Mouse (Mus musculus) hindbrain, embryonic 13.5 days (tissue): ENCODE measurements around the gene Cdk20. TPM values are rescaled to one million over a fixed set of nuclear protein-coding genes. Genes with fewer than 3 reads are reported as not detected.

Experiments used
- ATAC-seq: fragments of 200-750 bp; cut with Nextera tagmentation; 2 replicates; pipeline ENCODE4 v1.8.0; 2017; ENCODE audit warnings: moderate TSS enrichment; ENCODE audit not compliant: low FRiP score
- H3K27ac ChIP-seq: fragments of 300-500 bp; sonication (generic); 2 replicates; pipeline ENCODE4 v1.5.1; 2015; ENCODE audit warnings: inconsistent platforms, mild to moderate bottlenecking, moderate library complexity
- H3K27me3 ChIP-seq: fragments of 300-500 bp; sonication (generic); 2 replicates; pipeline ENCODE4 v1.6.1; 2015; ENCODE audit warnings: mild to moderate bottlenecking, inconsistent platforms
- H3K36me3 ChIP-seq: fragments of 300-500 bp; sonication (generic); 2 replicates; pipeline ENCODE4 v1.6.1; 2015; ENCODE audit warnings: mild to moderate bottlenecking, inconsistent platforms
- H3K4me1 ChIP-seq: fragments of 300-500 bp; sonication (generic); replicated peaks from 2 replicates; pipeline ENCODE4 v1.6.1; 2015; ENCODE audit warnings: inconsistent platforms
- H3K4me2 ChIP-seq: fragments of 300-500 bp; sonication (generic); 2 replicates; pipeline ENCODE4 v1.6.1; 2015; ENCODE audit warnings: inconsistent platforms, mild to moderate bottlenecking, moderate library complexity
- H3K4me3 ChIP-seq: fragments of 300-500 bp; sonication (generic); 2 replicates; pipeline ENCODE4 v1.5.1; 2015; ENCODE audit warnings: mild to moderate bottlenecking, inconsistent platforms
- H3K9ac ChIP-seq: fragments of 300-500 bp; sonication (generic); 2 replicates; pipeline ENCODE4 v1.6.1; 2015; ENCODE audit warnings: mild to moderate bottlenecking, inconsistent platforms
- H3K9me3 ChIP-seq: fragments of 300-500 bp; sonication (generic); 2 replicates; pipeline ENCODE4 v1.6.1; 2016; ENCODE audit warnings: inconsistent platforms
- WGBS: fragments of 180-500 bp; shearing (Covaris S2); methylation state at CpG from one replicate; pipeline ENCODE4 v1.1.7; 2015; 5-methylcytosine and 5-hydroxymethylcytosine counted together
- polyA plus RNA-seq: library from polyadenylated mRNA; unstranded; fragments of >200 nt; fragmentation: Nextera tagmentation; extraction: Ambion mirVana; gene quantifications from 2 replicates; pipeline ENCODE4 v1.2.1, GENCODE M21; 2015

The Cdk20 gene
- polyA plus RNA-seq, 1 experiment from 2014 or later: 16.6 TPM

GRCm38 (mm10) chr13:64405550-64405949 is 26.6 kb upstream of the Cdk20 start:
- H3K27ac ChIP-seq: no peak overlapping the region
- H3K9me3 ChIP-seq: no peaks in the 10 kb centered on the region
- no peak overlapping the region for H3K4me2 ChIP-seq
- H3K9ac ChIP-seq: no peak overlapping the region
- no peaks in the 10 kb centered on the region for H3K36me3 ChIP-seq
- 89% methylated on average over 6 of the region's 6 CpGs for WGBS
- H3K4me1 ChIP-seq: no peaks in the 10 kb centered on the region
- no peak for ATAC-seq
- H3K27me3 ChIP-seq: no peaks in the 10 kb centered on the region
- no peak overlapping the region for H3K4me3 ChIP-seq

DNA sequence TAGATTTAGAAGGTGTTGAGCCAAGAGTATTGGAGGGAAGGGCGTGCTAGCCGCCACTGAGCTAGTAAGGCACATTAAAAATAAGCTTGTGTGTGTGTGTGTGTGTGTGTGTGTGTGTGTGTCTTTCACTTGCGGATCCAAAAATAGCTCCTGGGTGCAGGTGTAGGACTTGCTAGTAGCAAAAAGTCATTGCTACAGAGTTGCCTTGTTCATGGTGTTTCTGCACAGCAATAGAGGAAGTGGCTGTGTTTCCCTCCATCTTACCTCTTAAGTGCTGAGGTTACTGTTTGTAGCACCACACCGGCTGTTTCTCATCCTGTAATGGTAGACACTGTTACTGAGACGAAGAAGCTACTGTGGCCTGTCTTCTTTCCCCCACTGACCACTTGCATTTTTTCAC is 24.1 kb upstream of the Cdk20 start:
- H3K4me1 ChIP-seq: no peaks in the 10 kb centered on the region
- H3K9me3 ChIP-seq: no peaks in the 10 kb centered on the region
- WGBS: 90% methylated on average over 5 of the region's 5 CpGs
- H3K9ac ChIP-seq: no peak overlapping the region
- H3K27ac ChIP-seq: no peak overlapping the region
- H3K36me3 ChIP-seq: no peaks in the 10 kb centered on the region
- no peak overlapping the region for H3K4me2 ChIP-seq
- no peak for ATAC-seq
- no peak overlapping the region for H3K4me3 ChIP-seq
- no peaks in the 10 kb centered on the region for H3K27me3 ChIP-seq

DNA sequence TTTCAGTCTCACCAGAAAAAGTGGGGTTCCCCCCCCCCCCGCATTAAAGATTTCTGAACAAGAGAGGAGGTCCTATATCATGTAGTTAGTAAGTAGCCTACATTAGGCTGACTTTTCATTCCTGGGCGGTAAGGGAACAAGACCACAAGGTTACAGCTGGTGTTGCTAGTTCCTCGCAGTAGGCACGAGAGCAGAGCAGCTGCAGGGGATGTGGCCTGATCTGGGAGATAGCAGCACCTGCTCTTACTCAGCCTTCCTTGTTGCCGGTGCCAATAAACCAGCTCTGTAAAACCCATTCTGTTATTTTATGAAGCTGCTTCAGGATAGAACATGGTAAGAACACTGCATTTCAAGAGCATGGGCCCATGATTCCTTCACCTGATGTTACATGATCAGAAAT is 21.5 kb upstream of the Cdk20 start:
- ATAC-seq: no peak
- Histone ChIP-seq H3K36me3 (no peaks in the 10 kb centered on the region), H3K27ac (no peak overlapping the region), H3K4me2 (no peak overlapping the region), H3K9me3 (no peaks in the 10 kb centered on the region), H3K4me1 (no peaks in the 10 kb centered on the region), H3K27me3 (no peaks in the 10 kb centered on the region), H3K9ac (no peak overlapping the region), H3K4me3 (no peak overlapping the region)
- 84% methylated on average over 5 of the region's 5 CpGs for WGBS

DNA sequence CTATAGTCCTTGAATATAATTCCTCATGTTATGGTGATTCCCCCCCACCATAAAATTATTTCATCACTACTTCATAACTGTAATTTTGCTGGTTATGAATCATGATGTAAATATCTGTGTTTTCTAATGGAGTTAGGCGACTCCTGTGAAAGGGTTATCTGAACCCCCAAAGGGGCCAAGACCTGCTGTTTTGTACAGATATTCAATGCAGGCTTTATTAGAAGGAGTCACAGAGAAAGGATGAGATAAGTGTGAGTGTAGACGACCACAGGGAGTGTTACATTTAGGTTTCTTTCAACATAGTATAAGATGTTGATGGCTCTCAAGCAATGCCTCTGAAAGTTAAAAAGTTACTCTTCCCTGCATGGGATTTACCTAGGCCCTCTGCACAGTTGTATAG is 20.8 kb upstream of the Cdk20 start:
- Histone ChIP-seq H3K4me1 (no peaks in the 10 kb centered on the region), H3K36me3 (no peaks in the 10 kb centered on the region)
- no peak for ATAC-seq

GRCm38 (mm10) chr13:64412752-64413257 is 19.3 kb upstream of the Cdk20 start:
- H3K36me3 ChIP-seq: no peaks in the 10 kb centered on the region
- no peaks in the 10 kb centered on the region for H3K4me1 ChIP-seq
- H3K27ac ChIP-seq: no peak overlapping the region
- no peak for ATAC-seq
- no peak overlapping the region for H3K4me3 ChIP-seq
- H3K9me3 ChIP-seq: no peaks in the 10 kb centered on the region
- H3K4me2 ChIP-seq: no peak overlapping the region
- no peaks in the 10 kb centered on the region for H3K27me3 ChIP-seq
- no peak overlapping the region for H3K9ac ChIP-seq
- 86% methylated on average over 2 of the region's 2 CpGs for WGBS

More for the DNA sequence above, 20.8 kb upstream of the Cdk20 start:
- no peak overlapping the region for H3K4me2 ChIP-seq
- H3K4me3 ChIP-seq: no peak overlapping the region
- no peaks in the 10 kb centered on the region for H3K27me3 ChIP-seq
- H3K9me3 ChIP-seq: no peaks in the 10 kb centered on the region
- no peak overlapping the region for H3K9ac ChIP-seq
- WGBS: 86% methylated on average over 2 of the region's 2 CpGs
- H3K27ac ChIP-seq: no peak overlapping the region

DNA sequence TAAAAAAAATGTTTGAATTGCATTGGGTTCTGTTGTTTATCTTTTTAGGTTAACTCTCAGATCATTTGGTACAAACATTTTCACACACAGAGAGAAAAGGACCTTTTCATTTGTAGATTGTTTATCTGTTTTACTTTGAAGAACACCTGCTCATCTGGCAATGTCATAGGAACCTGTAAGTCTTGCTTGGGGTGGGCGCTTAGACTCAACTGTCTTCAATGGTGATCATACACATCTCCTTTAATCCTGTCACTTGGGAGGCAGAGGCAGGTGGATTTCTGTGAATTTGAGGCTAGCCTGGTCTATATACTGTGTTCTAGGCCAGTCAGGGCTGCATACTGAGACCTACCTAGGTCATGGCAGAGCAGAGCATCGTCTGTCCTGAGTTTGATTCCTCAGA is 16.5 kb upstream of the Cdk20 start:
- no peak overlapping the region for H3K27ac ChIP-seq
- no peaks in the 10 kb centered on the region for H3K9me3 ChIP-seq
- H3K4me3 ChIP-seq: no peak overlapping the region
- H3K4me2 ChIP-seq: no peak overlapping the region
- H3K27me3 ChIP-seq: no peaks in the 10 kb centered on the region
- WGBS: 87% methylated on average over 2 of the region's 2 CpGs
- ATAC-seq: no peak
- H3K36me3 ChIP-seq: no peaks in the 10 kb centered on the region
- no peak overlapping the region for H3K9ac ChIP-seq
- no peaks in the 10 kb centered on the region for H3K4me1 ChIP-seq

- Histone ChIP-seq H3K4me1 (no peaks in the 10 kb centered on the region), H3K27me3 (no peaks in the 10 kb centered on the region), H3K4me2 (no peak overlapping the region), H3K27ac (no peak overlapping the region), H3K9me3 (no peaks in the 10 kb centered on the region), H3K4me3 (no peak overlapping the region), H3K36me3 (no peaks in the 10 kb centered on the region), H3K9ac (no peak overlapping the region)
- no peak for ATAC-seq
- 58% methylated on average over 5 of the region's 5 CpGs for WGBS
Observed at GRCm38 (mm10) chr13:64416955-64417601, 15.0 kb upstream of the Cdk20 start.

GRCm38 (mm10) chr13:64420847-64421246 is 11.3 kb upstream of the Cdk20 start:
- H3K9ac ChIP-seq: no peak overlapping the region
- H3K4me1 ChIP-seq: no peaks in the 10 kb centered on the region
- H3K27ac ChIP-seq: no peak overlapping the region
- ATAC-seq: no peak
- 84% methylated on average over 1 of the region's 1 CpGs for WGBS
- no peaks in the 10 kb centered on the region for H3K9me3 ChIP-seq
- H3K27me3 ChIP-seq: no peaks in the 10 kb centered on the region
- H3K4me3 ChIP-seq: no peak overlapping the region
- no peak overlapping the region for H3K4me2 ChIP-seq
- H3K36me3 ChIP-seq: no peaks in the 10 kb centered on the region

GRCm38 (mm10) chr13:64421386-64421785 is 10.7 kb upstream of the Cdk20 start:
- no peak for ATAC-seq
- Histone ChIP-seq H3K36me3 (no peaks in the 10 kb centered on the region), H3K27ac (no peak overlapping the region), H3K4me3 (no peak overlapping the region), H3K9me3 (no peaks in the 10 kb centered on the region), H3K27me3 (no peaks in the 10 kb centered on the region), H3K4me1 (no peaks in the 10 kb centered on the region), H3K9ac (no peak overlapping the region), H3K4me2 (no peak overlapping the region)
- WGBS: 80% methylated on average over 3 of the region's 3 CpGs

DNA sequence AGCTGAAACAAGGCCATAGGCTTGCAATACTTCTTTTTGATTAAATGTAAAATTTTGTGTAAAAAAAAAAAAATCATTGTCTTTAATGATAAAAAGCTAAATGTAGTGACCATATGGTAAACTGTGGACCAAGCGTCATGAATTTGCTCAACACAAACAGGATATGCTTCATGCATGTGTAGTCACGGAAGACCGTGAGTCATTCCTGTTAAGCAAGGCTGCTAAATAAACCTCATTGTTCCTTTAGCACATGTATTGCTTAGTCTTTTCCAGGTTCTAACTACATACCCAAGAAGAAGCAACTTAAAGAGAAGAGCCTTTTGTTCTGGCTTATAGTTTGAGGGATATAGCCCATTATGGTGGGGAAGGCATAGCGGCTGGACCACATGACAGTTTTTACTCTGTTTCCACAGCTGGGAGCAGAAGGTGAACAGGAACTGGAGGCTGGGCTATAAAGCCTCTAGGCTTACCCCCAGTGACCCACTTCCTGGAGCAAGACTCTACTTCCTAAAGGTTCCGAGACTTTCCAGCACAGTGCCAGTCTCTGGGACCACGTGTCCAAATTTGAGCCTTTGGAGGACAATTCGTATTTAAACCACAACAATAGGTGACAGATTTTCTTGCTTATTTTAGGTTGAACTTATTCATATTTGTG is 10.0 kb upstream of the Cdk20 start:
- no peaks in the 10 kb centered on the region for H3K27me3 ChIP-seq
- no peak overlapping the region for H3K4me2 ChIP-seq
- H3K27ac ChIP-seq: no peak overlapping the region
- H3K9ac ChIP-seq: no peak overlapping the region
- no peaks in the 10 kb centered on the region for H3K4me1 ChIP-seq
- WGBS: 93% methylated on average over 7 of the region's 7 CpGs
- H3K4me3 ChIP-seq: no peak overlapping the region
- H3K9me3 ChIP-seq: no peaks in the 10 kb centered on the region
- no peak for ATAC-seq
- H3K36me3 ChIP-seq: no peaks in the 10 kb centered on the region

- Histone ChIP-seq H3K9ac (no peak overlapping the region), H3K9me3 (no peaks in the 10 kb centered on the region), H3K4me3 (no peak overlapping the region), H3K4me1 (no peaks in the 10 kb centered on the region), H3K36me3 (no peaks in the 10 kb centered on the region), H3K4me2 (no peak overlapping the region), H3K27me3 (no peaks in the 10 kb centered on the region), H3K27ac (no peak overlapping the region)
- 92% methylated on average over 6 of the region's 6 CpGs for WGBS
- ATAC-seq: no peak
Observed at GRCm38 (mm10) chr13:64422607-64422957, 9.5 kb upstream of the Cdk20 start.

GRCm38 (mm10) chr13:64424347-64424746 is 7.8 kb upstream of the Cdk20 start:
- Histone ChIP-seq H3K4me3 (no peak overlapping the region), H3K36me3 (no peaks in the 10 kb centered on the region), H3K27me3 (no peaks in the 10 kb centered on the region), H3K9ac (no peak overlapping the region), H3K27ac (no peak overlapping the region), H3K4me2 (no peak overlapping the region), H3K9me3 (no peaks in the 10 kb centered on the region), H3K4me1 (no peaks in the 10 kb centered on the region)
- no peak for ATAC-seq
- 67% methylated on average over 3 of the region's 3 CpGs for WGBS

DNA sequence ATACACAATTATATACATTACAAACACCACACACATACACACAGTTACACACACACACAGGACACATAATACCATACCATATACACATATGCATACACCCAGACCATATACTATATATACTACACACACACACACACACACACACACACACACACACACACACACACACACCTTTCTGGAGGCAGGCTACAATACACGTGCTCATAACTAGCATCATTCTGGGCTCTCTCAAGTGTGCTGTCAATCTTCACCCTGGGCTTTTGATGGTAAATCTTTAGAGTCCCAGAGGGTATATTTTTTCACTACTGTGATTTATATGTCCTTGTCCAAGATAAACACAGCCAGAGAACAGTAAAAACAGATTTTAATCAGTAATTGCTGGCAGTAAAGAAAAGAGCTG is 6.8 kb upstream of the Cdk20 start:
- Histone ChIP-seq H3K27me3 (no peaks in the 10 kb centered on the region), H3K4me1 (no peaks in the 10 kb centered on the region), H3K27ac (no peak overlapping the region), H3K9ac (no peak overlapping the region), H3K36me3 (no peaks in the 10 kb centered on the region), H3K4me2 (no peak overlapping the region), H3K4me3 (no peak overlapping the region), H3K9me3 (no peaks in the 10 kb centered on the region)
- 54% methylated on average over 1 of the region's 1 CpGs for WGBS
- ATAC-seq: no peak
